Mouse (Mus musculus): ENCODE data around the gene Cacna1e. TPM values are rescaled to one million over a fixed set of nuclear protein-coding genes. Genes with fewer than 3 reads are reported as not detected.

Cacna1e gene
- polyA plus RNA-seq, 1 experiment: 0.11 TPM

DNA sequence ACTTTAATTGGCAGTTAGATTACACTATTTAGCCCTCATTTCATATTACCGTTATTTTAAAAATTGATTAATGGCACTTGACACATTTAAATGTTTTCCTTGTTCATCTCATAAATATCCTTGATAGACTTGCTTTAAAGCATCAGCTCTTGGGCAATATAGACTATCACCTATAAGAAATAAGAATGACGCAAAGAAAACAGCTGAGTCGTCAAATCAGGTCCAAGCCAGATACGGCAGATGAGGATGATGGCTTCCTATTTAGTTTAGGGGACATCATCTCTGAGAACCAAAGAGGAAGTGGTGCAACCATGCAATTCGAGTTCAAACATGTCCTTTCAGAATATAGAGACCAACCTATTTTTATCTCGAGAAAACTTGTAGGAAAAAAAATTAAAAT, 492.3 kb downstream of the Cacna1e start:
- DNase-seq (ENCODE audit: low spot score): no peak

Other genes starting within 250 kb of the Cacna1e start
- 29.7 and 40.7 TPM in 2 replicates for gene Ier5, start 215.1 kb upstream of the Cacna1e start, polyA plus RNA-seq (2012; rRNA removed)

All from urinary bladder, adult 2 months (tissue).